Mouse (Mus musculus): ENCODE results near the gene Colgalt1. TPM values are rescaled to one million over a fixed set of nuclear protein-coding genes. Genes with fewer than 3 reads are reported as not detected.
A peak's percentile ranks its signal among the peaks of the same experiment; 100 is the strongest.

Colgalt1 gene
- polyA plus RNA-seq, 1 experiment from 2014 or later = 22.5 TPM

DNA sequence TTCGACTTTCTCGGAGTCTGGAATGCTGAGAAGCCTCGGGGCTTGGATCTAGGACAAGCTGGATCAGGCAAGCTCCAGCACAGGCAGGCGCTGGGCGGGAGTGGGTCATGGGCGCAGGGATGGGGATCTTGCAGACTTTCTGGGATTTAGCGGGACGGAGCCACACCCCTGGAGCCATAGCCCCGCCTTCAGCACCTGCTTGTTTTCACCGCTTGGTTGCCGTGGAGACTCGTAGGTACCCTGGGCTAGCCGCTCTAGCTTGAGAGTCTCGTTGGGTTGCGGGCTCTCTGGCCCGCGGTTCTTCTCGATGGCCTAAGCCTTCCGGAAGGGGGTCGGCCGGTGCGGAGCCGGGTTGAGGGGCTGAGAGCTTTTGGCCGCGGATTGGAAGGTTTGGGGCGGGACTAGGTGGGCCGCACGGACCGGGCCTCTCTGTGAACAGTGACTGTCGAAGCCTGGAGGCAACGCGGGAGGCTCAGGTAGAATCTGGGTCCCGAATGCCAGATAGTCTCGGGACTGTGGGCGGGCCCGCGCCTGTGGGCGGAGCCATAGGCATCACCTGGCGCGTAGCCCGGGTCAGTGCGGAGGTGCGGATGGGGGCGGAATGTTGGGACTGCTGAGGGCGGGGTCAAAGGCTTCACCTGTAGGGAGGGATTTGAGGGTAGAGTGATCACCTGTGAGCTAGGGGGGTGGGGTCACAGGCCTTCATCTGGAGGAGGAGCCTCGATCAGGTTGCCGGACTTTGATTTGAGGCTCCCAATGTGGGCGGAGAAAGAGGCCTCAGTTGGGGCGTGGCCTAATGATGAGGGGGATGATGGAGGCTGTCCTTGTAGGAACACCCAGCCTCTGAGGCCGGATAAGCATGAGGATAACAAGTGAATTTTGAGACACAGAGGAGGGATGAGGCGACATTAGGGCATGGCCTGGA lies 41.2 kb upstream of the Colgalt1 start:
- peak overlapping the region; percentile 58 for H3K4me3 ChIP-seq (ENCODE audit: low read depth, low read length)
- 3% methylated on average over 51 of the region's 51 CpGs for WGBS (ENCODE audit: insufficient replicate concordance)
- H3K27me3 ChIP-seq (ENCODE audit: control insufficient read depth, insufficient read depth, low read depth, low read length) = peaks cover 14% of the 10 kb centered on the region
- no peaks in the 10 kb centered on the region for H3K9me3 ChIP-seq (replicated peaks; ENCODE audit: control insufficient read depth, low read length)
- peak overlapping the region; percentile 70 for H3K4me2 ChIP-seq (ENCODE audit: low read depth, low read length)
- peak overlapping the region; percentile 42; the same call in 1 of the 2 replicates for H3K9ac ChIP-seq (ENCODE audit: low read depth, low read length)
- H3K36me3 ChIP-seq (ENCODE audit: control insufficient read depth, insufficient read depth) = no peaks in the 10 kb centered on the region
- H3K27ac ChIP-seq (ENCODE audit: low read length) = no peak overlapping the region
- H3K4me1 ChIP-seq (ENCODE audit: control insufficient read depth, low read depth, low read length) = peaks cover 13% of the 10 kb centered on the region; the same call in 1 of the 2 replicates
- ATAC-seq (ENCODE audit: low read depth) = peak; percentile 77

DNA sequence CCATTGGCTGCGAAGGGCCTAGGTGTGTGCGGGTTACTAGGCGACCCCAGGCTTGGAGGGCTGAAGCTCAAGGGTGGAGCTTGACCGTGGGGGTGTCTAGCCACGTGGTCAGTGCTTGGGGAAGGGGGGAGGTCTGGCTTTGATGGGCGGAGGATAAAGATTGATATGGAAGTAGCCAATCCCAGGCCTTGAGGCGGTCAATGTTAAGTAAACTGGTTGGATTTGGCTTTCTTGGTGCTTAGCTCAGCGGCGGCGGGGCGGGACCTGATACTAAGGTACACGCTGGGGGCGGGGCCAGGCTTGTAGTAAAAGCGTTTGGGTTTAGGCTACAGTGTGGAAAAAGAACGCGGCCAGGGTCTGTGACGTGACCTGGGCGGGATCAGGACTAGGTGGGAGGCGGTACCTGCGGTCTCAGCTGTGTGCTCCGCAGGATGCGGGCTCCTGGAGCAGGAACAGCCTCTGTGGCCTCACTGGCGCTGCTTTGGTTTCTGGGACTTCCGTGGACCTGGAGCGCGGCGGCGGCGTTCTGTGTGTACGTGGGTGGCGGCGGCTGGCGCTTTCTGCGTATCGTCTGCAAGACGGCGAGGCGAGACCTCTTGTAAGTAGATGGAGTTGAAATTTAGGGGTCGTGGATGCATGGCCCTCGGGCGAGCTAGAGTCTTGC lies 40.4 kb upstream of the Colgalt1 start:
- WGBS (ENCODE audit: insufficient replicate concordance) = under 1% methylated on average over 41 of the region's 41 CpGs
- Histone ChIP-seq H3K27me3 (ENCODE audit: control insufficient read depth, insufficient read depth, low read depth, low read length) (peaks cover 14% of the 10 kb centered on the region), H3K4me3 (ENCODE audit: low read depth, low read length) (peak overlapping the region; percentile 58), H3K27ac (ENCODE audit: low read length) (no peak overlapping the region), H3K4me2 (ENCODE audit: low read depth, low read length) (peak overlapping the region; percentile 70), H3K4me1 (ENCODE audit: control insufficient read depth, low read depth, low read length) (peaks cover 13% of the 10 kb centered on the region; the same call in 1 of the 2 replicates), H3K9me3 (replicated peaks; ENCODE audit: control insufficient read depth, low read length) (no peaks in the 10 kb centered on the region), H3K9ac (ENCODE audit: low read depth, low read length) (peak overlapping the region; percentile 27; the same call in 1 of the 2 replicates), H3K36me3 (ENCODE audit: control insufficient read depth, insufficient read depth) (no peaks in the 10 kb centered on the region)
- ATAC-seq (ENCODE audit: low read depth) = peak; percentile 78

DNA sequence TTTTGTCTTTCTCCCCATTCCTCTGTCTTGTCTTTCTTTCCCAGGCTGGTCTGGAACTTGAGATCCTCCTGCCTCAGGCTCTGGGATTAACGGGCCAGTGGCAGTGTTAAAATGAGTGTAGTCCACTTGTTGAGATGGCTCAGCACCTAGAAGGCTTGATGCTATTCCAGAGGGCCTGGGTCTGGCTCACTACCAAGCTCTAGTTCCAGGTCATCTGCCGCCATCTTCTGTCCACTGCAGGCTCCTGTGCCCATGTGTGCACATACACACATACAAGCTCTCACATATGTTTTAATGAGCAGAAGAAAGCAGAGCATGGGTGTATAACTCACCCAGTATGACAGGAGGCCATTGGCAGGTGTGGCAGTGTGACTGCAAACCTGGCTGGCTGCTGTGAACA lies 38.7 kb upstream of the Colgalt1 start:
- no peak overlapping the region for H3K9ac ChIP-seq (ENCODE audit: low read depth, low read length)
- H3K27ac ChIP-seq (ENCODE audit: low read length) = no peak overlapping the region
- no peak overlapping the region for H3K4me2 ChIP-seq (ENCODE audit: low read depth, low read length)
- no peak for ATAC-seq (ENCODE audit: low read depth)
- H3K4me3 ChIP-seq (ENCODE audit: low read depth, low read length) = no peak overlapping the region
- 67% methylated on average over 2 of the region's 2 CpGs for WGBS (ENCODE audit: insufficient replicate concordance)
- H3K27me3 ChIP-seq (ENCODE audit: control insufficient read depth, insufficient read depth, low read depth, low read length) = peaks cover 14% of the 10 kb centered on the region
- H3K4me1 ChIP-seq (ENCODE audit: control insufficient read depth, low read depth, low read length) = peaks cover 13% of the 10 kb centered on the region; the same call in 1 of the 2 replicates
- no peaks in the 10 kb centered on the region for H3K36me3 ChIP-seq (ENCODE audit: control insufficient read depth, insufficient read depth)
- H3K9me3 ChIP-seq (replicated peaks; ENCODE audit: control insufficient read depth, low read length) = no peaks in the 10 kb centered on the region

DNA sequence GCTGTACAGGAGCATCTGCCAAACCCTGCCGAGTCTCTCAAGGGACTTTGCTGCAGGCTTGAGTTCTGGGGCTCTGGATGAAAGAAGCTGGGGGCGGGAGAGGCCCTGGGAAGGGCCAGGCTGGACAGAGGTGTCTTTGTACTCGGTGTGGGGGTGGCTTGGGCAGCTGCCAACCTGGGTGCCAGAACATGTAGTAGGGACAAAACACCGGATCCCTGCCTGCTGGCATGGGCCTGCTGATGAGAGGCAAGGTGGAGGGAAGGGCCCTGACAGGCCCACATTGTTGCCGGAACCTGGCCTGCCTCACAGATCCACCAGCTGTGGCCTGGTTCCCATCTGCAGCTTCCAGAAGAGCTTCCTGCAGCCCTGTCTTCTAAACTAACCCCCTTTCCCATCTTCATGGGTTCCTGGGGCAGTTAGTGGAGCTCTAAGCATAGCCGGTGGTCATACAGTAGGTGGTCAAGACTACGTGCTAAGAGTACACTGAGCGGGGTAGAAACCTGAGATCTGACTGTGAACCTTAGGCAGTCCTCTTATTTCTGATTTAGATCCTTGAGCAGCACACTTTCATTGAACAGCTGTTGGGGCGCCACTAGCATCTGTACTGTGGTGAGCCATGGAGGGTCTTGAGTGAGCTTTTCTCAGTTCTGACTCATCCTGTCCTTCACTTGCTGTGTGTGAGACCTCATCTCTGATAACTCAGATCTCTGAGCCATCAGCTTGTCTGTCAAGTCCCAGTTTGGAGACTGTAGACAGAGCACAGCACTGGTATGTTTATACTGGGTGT lies 37.8 kb upstream of the Colgalt1 start:
- no peak for ATAC-seq (ENCODE audit: low read depth)
- Histone ChIP-seq H3K27me3 (ENCODE audit: control insufficient read depth, insufficient read depth, low read depth, low read length) (peaks cover 14% of the 10 kb centered on the region), H3K27ac (ENCODE audit: low read length) (no peak overlapping the region), H3K9me3 (replicated peaks; ENCODE audit: control insufficient read depth, low read length) (no peaks in the 10 kb centered on the region), H3K4me2 (ENCODE audit: low read depth, low read length) (no peak overlapping the region), H3K4me1 (ENCODE audit: control insufficient read depth, low read depth, low read length) (peaks cover 13% of the 10 kb centered on the region; the same call in 1 of the 2 replicates), H3K36me3 (ENCODE audit: control insufficient read depth, insufficient read depth) (no peaks in the 10 kb centered on the region), H3K4me3 (ENCODE audit: low read depth, low read length) (no peak overlapping the region), H3K9ac (ENCODE audit: low read depth, low read length) (no peak overlapping the region)
- 69% methylated on average over 9 of the region's 9 CpGs for WGBS (ENCODE audit: insufficient replicate concordance)

DNA sequence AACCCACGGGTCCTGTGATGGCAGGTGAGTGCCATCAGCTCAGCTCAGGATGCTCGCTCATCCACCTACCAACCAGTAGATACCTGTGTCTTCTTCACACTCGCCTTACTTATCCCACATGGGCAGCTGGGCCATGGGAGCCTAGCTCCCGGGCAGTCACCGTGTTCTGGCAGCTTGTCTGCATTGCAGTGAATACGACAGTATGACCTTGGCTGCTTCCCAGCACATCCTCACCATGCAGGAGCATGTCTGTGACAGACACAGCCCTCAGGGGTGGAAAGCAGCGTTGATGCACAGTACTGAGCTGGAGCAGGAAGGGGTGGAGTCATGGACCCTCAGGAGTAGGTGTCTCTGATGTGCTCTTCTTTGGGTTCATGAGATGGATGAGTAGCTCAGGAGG lies 36.4 kb upstream of the Colgalt1 start:
- Histone ChIP-seq H3K4me3 (ENCODE audit: low read depth, low read length) (no peak overlapping the region), H3K9ac (ENCODE audit: low read depth, low read length) (no peak overlapping the region), H3K27ac (ENCODE audit: low read length) (no peak overlapping the region), H3K27me3 (ENCODE audit: control insufficient read depth, insufficient read depth, low read depth, low read length) (peaks cover 4% of the 10 kb centered on the region), H3K36me3 (ENCODE audit: control insufficient read depth, insufficient read depth) (no peaks in the 10 kb centered on the region), H3K4me1 (ENCODE audit: control insufficient read depth, low read depth, low read length) (peaks cover 13% of the 10 kb centered on the region; the same call in 1 of the 2 replicates), H3K4me2 (ENCODE audit: low read depth, low read length) (no peak overlapping the region), H3K9me3 (replicated peaks; ENCODE audit: control insufficient read depth, low read length) (no peaks in the 10 kb centered on the region)
- ATAC-seq (ENCODE audit: low read depth) = no peak
- WGBS (ENCODE audit: insufficient replicate concordance) = 59% methylated on average over 7 of the region's 7 CpGs

DNA sequence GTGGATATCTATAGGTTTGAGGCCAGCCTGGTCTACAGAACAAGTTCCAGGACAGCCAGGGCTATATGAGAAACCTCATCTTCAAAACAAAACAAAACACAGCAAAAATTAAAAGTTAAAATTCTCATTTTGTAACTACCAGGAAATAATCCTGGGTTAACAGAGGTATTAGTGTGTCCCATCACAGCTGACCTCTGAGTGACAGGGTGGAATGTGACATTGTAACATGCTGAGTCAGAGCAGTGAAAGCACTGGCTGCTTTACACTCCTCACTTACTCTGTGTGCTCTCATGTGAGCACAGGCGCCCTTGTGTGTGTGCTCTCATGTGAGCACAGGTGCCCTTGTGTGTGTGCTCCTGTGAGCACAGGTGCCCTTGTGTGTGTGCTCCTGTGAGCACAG lies 35.8 kb upstream of the Colgalt1 start:
- Histone ChIP-seq H3K36me3 (ENCODE audit: control insufficient read depth, insufficient read depth) (no peaks in the 10 kb centered on the region), H3K27ac (ENCODE audit: low read length) (no peak overlapping the region), H3K9me3 (replicated peaks; ENCODE audit: control insufficient read depth, low read length) (no peaks in the 10 kb centered on the region), H3K4me3 (ENCODE audit: low read depth, low read length) (no peak overlapping the region), H3K4me1 (ENCODE audit: control insufficient read depth, low read depth, low read length) (peaks cover 9% of the 10 kb centered on the region; the same call in 1 of the 2 replicates), H3K27me3 (ENCODE audit: control insufficient read depth, insufficient read depth, low read depth, low read length) (no peaks in the 10 kb centered on the region; the same call in 1 of the 2 replicates), H3K9ac (ENCODE audit: low read depth, low read length) (no peak overlapping the region), H3K4me2 (ENCODE audit: low read depth, low read length) (no peak overlapping the region)
- 38% methylated on average over 1 of the region's 1 CpGs for WGBS (ENCODE audit: insufficient replicate concordance)
- no peak for ATAC-seq (ENCODE audit: low read depth)

DNA sequence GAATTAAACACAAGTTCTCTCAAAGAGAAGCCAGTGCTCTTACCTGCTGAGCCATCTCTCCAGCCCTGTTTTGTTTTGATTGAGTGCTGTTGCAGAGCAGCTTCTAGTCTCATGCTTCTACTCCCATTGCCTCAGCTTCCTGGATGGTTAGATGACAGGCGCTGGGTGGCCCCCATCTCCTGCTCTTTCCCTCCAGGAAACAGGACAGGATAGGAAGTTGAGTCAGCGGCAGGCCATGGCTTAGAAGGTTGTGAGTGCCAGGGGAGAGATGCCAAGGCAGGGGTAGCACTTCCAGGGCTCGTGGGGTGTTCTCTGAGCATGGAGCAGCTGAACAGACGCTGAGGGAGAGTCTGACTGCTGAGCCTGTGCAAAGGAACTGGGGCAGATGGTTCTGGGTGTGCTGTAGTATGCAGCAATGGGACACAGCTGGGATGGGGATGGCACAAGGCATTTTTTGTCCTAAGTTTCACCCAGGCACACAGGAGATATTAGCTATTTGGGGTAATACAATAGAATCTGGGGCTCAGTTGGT lies 32.9 kb upstream of the Colgalt1 start:
- ATAC-seq (ENCODE audit: low read depth) = no peak
- Histone ChIP-seq H3K4me2 (ENCODE audit: low read depth, low read length) (no peak overlapping the region), H3K27me3 (ENCODE audit: control insufficient read depth, insufficient read depth, low read depth, low read length) (no peaks in the 10 kb centered on the region), H3K36me3 (ENCODE audit: control insufficient read depth, insufficient read depth) (no peaks in the 10 kb centered on the region), H3K4me3 (ENCODE audit: low read depth, low read length) (no peak overlapping the region), H3K9me3 (replicated peaks; ENCODE audit: control insufficient read depth, low read length) (no peaks in the 10 kb centered on the region), H3K9ac (ENCODE audit: low read depth, low read length) (no peak overlapping the region), H3K27ac (ENCODE audit: low read length) (no peak overlapping the region), H3K4me1 (ENCODE audit: control insufficient read depth, low read depth, low read length) (no peaks in the 10 kb centered on the region)
- WGBS (ENCODE audit: insufficient replicate concordance) = 39% methylated on average over 4 of the region's 4 CpGs

DNA sequence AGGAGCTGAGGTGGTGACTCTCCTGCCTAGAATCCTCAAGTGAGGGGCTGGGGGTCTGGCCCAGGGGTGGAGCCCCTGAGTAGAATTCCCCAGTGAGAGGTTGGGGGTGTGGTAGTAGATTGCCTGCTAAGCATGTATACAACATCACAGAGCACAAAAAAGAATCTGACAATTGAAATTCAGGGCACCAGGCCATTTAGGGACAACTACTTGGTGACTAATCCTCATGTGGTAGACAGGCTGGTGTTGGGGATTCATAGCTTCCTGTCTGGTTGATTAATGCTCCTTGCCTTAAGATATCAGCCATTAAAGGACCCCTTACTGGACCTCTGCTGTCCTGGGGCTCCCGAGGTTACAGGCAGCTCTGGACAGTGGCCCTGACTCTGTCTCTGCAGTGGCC lies 31.8 kb upstream of the Colgalt1 start:
- Histone ChIP-seq H3K9ac (ENCODE audit: low read depth, low read length) (no peak overlapping the region), H3K4me3 (ENCODE audit: low read depth, low read length) (no peak overlapping the region), H3K4me2 (ENCODE audit: low read depth, low read length) (no peak overlapping the region), H3K36me3 (ENCODE audit: control insufficient read depth, insufficient read depth) (no peaks in the 10 kb centered on the region), H3K27ac (ENCODE audit: low read length) (no peak overlapping the region), H3K4me1 (ENCODE audit: control insufficient read depth, low read depth, low read length) (no peaks in the 10 kb centered on the region), H3K27me3 (ENCODE audit: control insufficient read depth, insufficient read depth, low read depth, low read length) (no peaks in the 10 kb centered on the region), H3K9me3 (replicated peaks; ENCODE audit: control insufficient read depth, low read length) (no peaks in the 10 kb centered on the region)
- 29% methylated on average over 1 of the region's 1 CpGs for WGBS (ENCODE audit: insufficient replicate concordance)
- no peak for ATAC-seq (ENCODE audit: low read depth)

All from liver, embryonic 16.5 days (tissue).